Mouse (Mus musculus) MEL (cell line): ENCODE results near the gene Stom. TPM values are rescaled to one million over a fixed set of nuclear protein-coding genes. Genes with fewer than 3 reads are reported as not detected.

Experiments
- DNase-seq: peaks from one replicate; pipeline ENCODE4 v3.0.0; 2011; ENCODE audit warnings: low read depth, low spot score
- H3K27ac ChIP-seq: 2 replicates; pipeline ENCODE4 v1.5.1; 2012; ENCODE audit warnings: low read depth, mild to moderate bottlenecking, control low read depth, low read length, moderate library complexity; ENCODE audit not compliant: control insufficient read depth
- H3K27me3 ChIP-seq, 2 experiments: fragments of 150-350 bp in 1 of 2; sonication (generic) in 1 of 2; 2 replicates each; pipeline ENCODE4 v1.6.1; 2012; ENCODE audit warnings: low read length in 2 of 2, mild to moderate bottlenecking in 2 of 2, improper control_type of control experiment in 1 of 2, moderate library complexity in 1 of 2; ENCODE audit not compliant: insufficient read depth in 2 of 2, control insufficient read depth in 1 of 2
- H3K36me3 ChIP-seq, 2 experiments: 2 replicates each; pipeline ENCODE4 v1.6.1; 2012 to 2014; ENCODE audit warnings: low read length in 2 of 2, improper control_type of control experiment in 1 of 2, inconsistent platforms in 1 of 2, mild to moderate bottlenecking in 1 of 2; ENCODE audit not compliant: insufficient read depth in 2 of 2, control insufficient read depth in 1 of 2
- H3K4me1 ChIP-seq, 2 experiments: fragments of 150-350 bp in 1 of 2; sonication (generic) in 1 of 2; 2 replicates each; pipeline ENCODE4 v1.6.1; 2012; ENCODE audit warnings: low read length in 2 of 2, improper control_type of control experiment in 1 of 2, mild to moderate bottlenecking in 1 of 2; ENCODE audit not compliant: insufficient read depth in 2 of 2, control insufficient read depth in 1 of 2
- H3K4me3 ChIP-seq, 2 experiments: fragments of 150-350 bp in 1 of 2; sonication (generic) in 1 of 2; 2 replicates each; pipeline ENCODE4 v1.5.1; 2012; ENCODE audit warnings: low read depth in 2 of 2, low read length in 2 of 2, mild to moderate bottlenecking in 2 of 2, moderate library complexity in 2 of 2, control low read depth in 1 of 2, improper control_type of control experiment in 1 of 2; ENCODE audit not compliant: control insufficient read depth in 1 of 2, insufficient read depth in 1 of 2
- H3K79me2 ChIP-seq: 2 replicates; pipeline ENCODE4 v1.6.1; 2012; ENCODE audit warnings: mild to moderate bottlenecking, low read length, moderate library complexity; ENCODE audit not compliant: control insufficient read depth, poor library complexity, insufficient read depth
- H3K9ac ChIP-seq: 2 replicates; pipeline ENCODE4 v1.6.1; 2012; ENCODE audit warnings: low read depth, mild to moderate bottlenecking, control low read depth, low read length, moderate library complexity; ENCODE audit not compliant: control insufficient read depth, poor library complexity, severe bottlenecking
- H3K9me3 ChIP-seq: fragments of 150-350 bp; sonication (generic); replicated peaks from 2 replicates; pipeline ENCODE4 v1.6.1; 2012; ENCODE audit warnings: mild to moderate bottlenecking, low read length, improper control_type of control experiment, moderate library complexity; ENCODE audit not compliant: insufficient read depth
- CHD2 ChIP-seq: IDR thresholded peaks from 2 replicates; pipeline ENCODE4 v1.6.1; 2011; ENCODE audit warnings: low read length, improper control_type of control experiment
- CTCF ChIP-seq, 3 experiments: IDR thresholded peaks in 2 of 3; conservative IDR thresholded peaks in 1 of 3; 2 replicates each; pipeline ENCODE4 v1.5.1; 2011 to 2012; ENCODE audit warnings: low read length in 3 of 3, low read depth in 2 of 3, mild to moderate bottlenecking in 2 of 3, improper control_type of control experiment in 1 of 3, inconsistent platforms in 1 of 3, mixed read lengths in 1 of 3, moderate library complexity in 1 of 3; ENCODE audit not compliant: control insufficient read depth in 1 of 3, insufficient read depth in 1 of 3, poor library complexity in 1 of 3, severe bottlenecking in 1 of 3
- EP300 ChIP-seq, 2 experiments: IDR thresholded peaks; 2 replicates each; pipeline ENCODE4 v1.6.1; 2011; ENCODE audit warnings: improper control_type of control experiment in 2 of 2, low read length in 2 of 2, low read depth in 1 of 2, mild to moderate bottlenecking in 1 of 2
- ETS1 ChIP-seq: IDR thresholded peaks from 2 replicates; pipeline ENCODE4 v1.6.1; 2012; ENCODE audit warnings: low read depth, mild to moderate bottlenecking, inconsistent platforms, low read length, improper control_type of control experiment, moderate library complexity
- GABPA ChIP-seq: IDR thresholded peaks from 2 replicates; pipeline ENCODE4 v1.6.1; 2012; ENCODE audit warnings: low read depth, mild to moderate bottlenecking, inconsistent platforms, low read length, improper control_type of control experiment, moderate library complexity
- GATA1 ChIP-seq: IDR thresholded peaks from 2 replicates; pipeline ENCODE4 v1.6.1; 2011; ENCODE audit warnings: low read depth, low read length, improper control_type of control experiment
- HCFC1 ChIP-seq: IDR thresholded peaks from 2 replicates; pipeline ENCODE4 v1.6.1; 2012; ENCODE audit warnings: low read depth, mild to moderate bottlenecking, inconsistent platforms, low read length, improper control_type of control experiment, moderate library complexity
- JUND ChIP-seq: IDR thresholded peaks from 2 replicates; pipeline ENCODE4 v1.6.1; 2011; ENCODE audit warnings: low read depth, mild to moderate bottlenecking, improper control_type of control experiment, low read length
- KAT2A ChIP-seq: conservative IDR thresholded peaks from 2 replicates; pipeline ENCODE4 v1.6.1; 2012; ENCODE audit warnings: low read depth, low read length, improper control_type of control experiment, inconsistent platforms
- MAZ ChIP-seq: IDR thresholded peaks from 2 replicates; pipeline ENCODE4 v1.6.1; 2012; ENCODE audit warnings: low read depth, mild to moderate bottlenecking, inconsistent platforms, low read length, improper control_type of control experiment
- MEF2A ChIP-seq: IDR thresholded peaks from 2 replicates; pipeline ENCODE4 v1.6.1; 2014; ENCODE audit warnings: low read depth, mild to moderate bottlenecking, inconsistent platforms, low read length, improper control_type of control experiment; ENCODE audit not compliant: poor library complexity, insufficient replicate concordance, severe bottlenecking; ENCODE audit errors: extremely low read depth
- MYB ChIP-seq: IDR thresholded peaks from 2 replicates; pipeline ENCODE4 v1.6.1; 2011; ENCODE audit warnings: mild to moderate bottlenecking, low read depth, low read length, improper control_type of control experiment
- MYC ChIP-seq: IDR thresholded peaks from 2 replicates; pipeline ENCODE4 v1.6.1; 2011; ENCODE audit warnings: low read depth, mild to moderate bottlenecking, low read length, improper control_type of control experiment, moderate library complexity
- NRF1 ChIP-seq: IDR thresholded peaks from 2 replicates; pipeline ENCODE4 v1.6.1; 2014; ENCODE audit warnings: low read depth, mild to moderate bottlenecking, inconsistent platforms, low read length, improper control_type of control experiment, moderate library complexity; ENCODE audit not compliant: poor library complexity, insufficient read depth, severe bottlenecking
- POLR2A ChIP-seq, 2 experiments: IDR thresholded peaks; 2 replicates each; pipeline ENCODE4 v1.6.1; 2011 to 2012; ENCODE audit warnings: low read length in 2 of 2, mild to moderate bottlenecking in 2 of 2, control low read depth in 1 of 2, improper control_type of control experiment in 1 of 2, low read depth in 1 of 2, moderate library complexity in 1 of 2; ENCODE audit not compliant: control insufficient read depth in 1 of 2, insufficient read depth in 1 of 2, poor library complexity in 1 of 2
- POLR2AphosphoS2 ChIP-seq: IDR thresholded peaks from 2 replicates; pipeline ENCODE4 v1.6.1; 2011; ENCODE audit warnings: low read length, improper control_type of control experiment
- RAD21 ChIP-seq: IDR thresholded peaks from 2 replicates; pipeline ENCODE4 v1.6.1; 2011; ENCODE audit warnings: mild to moderate bottlenecking, low read depth, low read length, improper control_type of control experiment
- RCOR1 ChIP-seq: IDR thresholded peaks from 2 replicates; pipeline ENCODE4 v1.6.1; 2012; ENCODE audit warnings: low read depth, mild to moderate bottlenecking, inconsistent platforms, low read length, improper control_type of control experiment
- SIN3A ChIP-seq: IDR thresholded peaks from 2 replicates; pipeline ENCODE4 v1.6.1; 2012; ENCODE audit warnings: low read length, improper control_type of control experiment, inconsistent platforms
- SMC3 ChIP-seq: IDR thresholded peaks from 2 replicates; pipeline ENCODE4 v1.6.1; 2011; ENCODE audit warnings: low read depth, low read length, improper control_type of control experiment
- TAL1 ChIP-seq: IDR thresholded peaks from 2 replicates; pipeline ENCODE4 v1.6.1; 2012; ENCODE audit warnings: mild to moderate bottlenecking, inconsistent platforms, low read length, moderate library complexity, mixed read lengths
- USF1 ChIP-seq: IDR thresholded peaks from 2 replicates; pipeline ENCODE4 v1.6.1; 2014; ENCODE audit warnings: low read depth, mild to moderate bottlenecking, inconsistent platforms, low read length, improper control_type of control experiment, moderate library complexity
- USF2 ChIP-seq, 2 experiments: IDR thresholded peaks; 2 replicates each; pipeline ENCODE4 v1.6.1; 2011 to 2012; ENCODE audit warnings: improper control_type of control experiment in 2 of 2, low read length in 2 of 2, borderline replicate concordance in 1 of 2, inconsistent platforms in 1 of 2, low read depth in 1 of 2, mild to moderate bottlenecking in 1 of 2; ENCODE audit not compliant: insufficient read depth in 1 of 2
- ZMIZ1 ChIP-seq: IDR thresholded peaks from 2 replicates; pipeline ENCODE4 v1.6.1; 2012; ENCODE audit warnings: low read depth, mild to moderate bottlenecking, inconsistent platforms, low read length, improper control_type of control experiment, moderate library complexity
- ZNF384 ChIP-seq: IDR thresholded peaks from 2 replicates; pipeline ENCODE4 v1.6.1; 2012; ENCODE audit warnings: low read depth, mild to moderate bottlenecking, inconsistent platforms, low read length, improper control_type of control experiment
- polyA plus RNA-seq, 2 experiments: library from polyadenylated mRNA; stranded (reverse) in 1 of 2; unstranded in 1 of 2; fragments of >175 nt in 1 of 2; fragments of >200 nt in 1 of 2; gene quantifications; 2 replicates each; pipeline versions ENCODE4 v1.2.1 to v1.2.4; 2012; ENCODE audit warnings: low replicate concordance in 2 of 2, low read depth in 1 of 2; ENCODE audit not compliant: insufficient read length in 2 of 2, insufficient read depth in 1 of 2, missing spikeins in 1 of 2
- total RNA-seq: library from RNA; depleted of rRNA; stranded (reverse); fragments of 300-350 nt; gene quantifications from 2 replicates; pipeline ENCODE4 v1.2.3, GENCODE M21; 2012

Gene Stom
- total and polyA plus RNA-seq, 3 experiments: 28.0 to 49.4 TPM; not detected in 1

DNA sequence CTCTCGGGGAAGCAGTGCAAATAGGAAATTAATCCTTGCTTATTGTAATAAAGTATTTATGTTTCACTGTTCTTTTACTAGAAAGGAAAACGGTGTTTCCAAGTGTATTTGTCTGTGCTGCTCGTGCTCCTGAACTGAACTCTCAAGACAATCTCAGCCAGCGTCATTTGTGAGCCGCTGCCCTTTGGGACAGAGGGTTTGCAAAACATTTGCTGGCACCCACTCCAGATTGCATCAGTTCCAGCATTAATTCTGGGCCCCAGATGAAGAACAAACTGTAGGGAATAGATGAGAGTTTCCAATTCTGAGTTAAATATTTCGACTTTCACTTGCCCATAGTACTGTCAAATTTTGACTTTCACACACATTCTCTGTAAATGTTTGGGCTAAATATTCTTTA, 1.9 kb upstream of the Stom start:
- H3K9me3 ChIP-seq: no peaks in the 10 kb centered on the region
- TF ChIP-seq HCFC1 (no peak), JUND (no peak), CHD2 (no peak), ZMIZ1 (no peak), SMC3 (no peak), GATA1 (no peak), TAL1 (no peak), MEF2A (no peak), CTCF (IDR thresholded peaks at IDR 0.05 in 2 of 3, conservative IDR thresholded peaks at IDR 0.05 in 1 of 3; ENCODE audit: control insufficient read depth in 1 of 3, insufficient read depth in 1 of 3, low read depth in 2 of 3, low read length in 3 of 3, poor library complexity in 1 of 3, severe bottlenecking in 1 of 3) (no peak), POLR2A (IDR thresholded peaks at IDR 0.05; ENCODE audit: control insufficient read depth in 1 of 2, insufficient read depth in 1 of 2, low read depth in 1 of 2, low read length in 2 of 2, poor library complexity in 1 of 2) (no peak)
- TF ChIP-seq, all 39 proteins: peak for 0
- H3K9ac ChIP-seq: no peak overlapping the region
- H3K4me1 ChIP-seq: peaks cover 5 to 8% of the 10 kb centered on the region in 2 experiments; a peak in 3 of 4 replicates
- H3K27me3 ChIP-seq: no peaks in the 10 kb centered on the region
- no peak overlapping the region for H3K4me3 ChIP-seq
- DNase-seq: no peak
- H3K36me3 ChIP-seq: peaks cover 0 to 17% of the 10 kb centered on the region in 2 experiments; a peak in 2 of 4 replicates
- no peak overlapping the region for H3K27ac ChIP-seq
- H3K79me2 ChIP-seq: peaks cover 2% of the 10 kb centered on the region

DNA sequence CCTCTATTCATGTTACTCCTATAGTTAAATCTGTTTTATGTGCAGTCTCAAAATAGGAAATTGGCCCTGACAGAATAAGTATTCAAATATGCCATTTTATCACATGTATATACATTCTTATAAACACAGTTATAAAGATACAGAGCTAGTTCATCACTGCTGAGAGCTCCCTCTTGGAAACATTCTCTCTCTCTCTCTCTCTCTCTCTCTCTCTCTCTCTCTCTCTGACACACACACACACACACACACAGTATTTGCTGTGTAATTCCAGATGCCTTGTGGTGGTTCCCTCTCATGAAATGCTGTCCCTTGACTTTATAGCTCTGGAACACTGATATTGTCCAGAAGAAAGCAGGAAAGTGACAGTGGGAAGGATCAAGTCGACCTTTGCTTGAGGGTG, 1.3 kb upstream of the Stom start:
- Histone ChIP-seq H3K36me3 (peaks cover 0 to 19% of the 10 kb centered on the region in 2 experiments; a peak in 2 of 4 replicates), H3K79me2 (peaks cover 4% of the 10 kb centered on the region), H3K9me3 (no peaks in the 10 kb centered on the region), H3K27me3 (no peaks in the 10 kb centered on the region), H3K4me1 (peaks cover 6 to 9% of the 10 kb centered on the region in 2 experiments), H3K4me3 (no peak overlapping the region)
- DNase-seq: no peak
- TF ChIP-seq RCOR1 (no peak), SMC3 (no peak), MEF2A (no peak), USF2 (IDR thresholded peaks at IDR 0.05; ENCODE audit: borderline replicate concordance in 1 of 2, insufficient read depth in 1 of 2, low read depth in 1 of 2, low read length in 2 of 2) (no peak), MYB (no peak), EP300 (IDR thresholded peaks at IDR 0.05; ENCODE audit: low read depth in 1 of 2, low read length in 2 of 2) (no peak)
- TF ChIP-seq, all 39 proteins: peak for 0
- no peak overlapping the region for H3K9ac ChIP-seq
- H3K27ac ChIP-seq: no peak overlapping the region

- Histone ChIP-seq H3K4me3 (peak overlapping the region; percentile 66 to 68), H3K4me1 (peaks cover 8 to 14% of the 10 kb centered on the region in 2 experiments), H3K9me3 (no peaks in the 10 kb centered on the region), H3K9ac (peak overlapping the region; percentile 48), H3K79me2 (peaks cover 6% of the 10 kb centered on the region), H3K27ac (no peak overlapping the region), H3K27me3 (no peaks in the 10 kb centered on the region), H3K36me3 (peaks cover 0 to 25% of the 10 kb centered on the region in 2 experiments; a peak in 2 of 4 replicates)
- no peak for DNase-seq
- no peak for TF ChIP-seq USF1
- no peak for TF ChIP-seq NRF1
- TF ChIP-seq RCOR1: no peak
- no peak for TF ChIP-seq SIN3A
- TF ChIP-seq MAZ: no peak
- no peak for TF ChIP-seq POLR2AphosphoS2
- TF ChIP-seq SMC3: no peak
- TF ChIP-seq KAT2A: no peak
- no peak for TF ChIP-seq MYC
- no peak for TF ChIP-seq TAL1
- TF ChIP-seq GABPA: no peak
- TF ChIP-seq MEF2A: no peak
- TF ChIP-seq ETS1: no peak
- TF ChIP-seq ZNF384: no peak
- TF ChIP-seq ZMIZ1: no peak
- no peak for TF ChIP-seq RAD21
These were observed 643 bp upstream of the Stom start for GRCm38 (mm10) chr2:35337419-35337818.
